Mouse (Mus musculus): ENCODE measurements around the gene Copz1.

DNA sequence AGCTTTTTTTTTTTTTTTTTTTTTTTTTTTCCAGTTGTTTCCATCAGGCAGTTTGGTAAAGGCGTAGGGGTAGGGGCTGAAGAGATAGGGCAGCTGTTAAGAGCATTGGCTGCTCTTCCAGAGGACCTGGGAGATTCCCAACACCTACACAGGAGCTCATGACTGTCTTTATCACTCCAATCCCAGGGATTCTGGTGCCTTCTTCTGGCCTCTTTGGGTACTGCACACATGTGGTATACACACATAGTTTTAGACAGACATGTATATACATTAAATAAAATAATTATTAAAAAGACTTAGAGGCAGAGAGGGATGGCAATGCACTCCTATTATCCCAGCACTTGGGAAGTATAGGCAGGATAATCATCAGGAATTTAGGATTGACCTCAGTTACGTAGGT, 20.9 kb downstream of the Copz1 start:
- no peak for TF ChIP-seq CTCF (IDR thresholded peaks at IDR 0.05; ENCODE audit: borderline replicate concordance, insufficient read depth, low read length)
- TF ChIP-seq POLR2A (IDR thresholded peaks at IDR 0.05; ENCODE audit: low read depth, low read length) = no peak

Measured in embryonic fibroblast, embryonic 13.5 days (primary cell).